Mouse (Mus musculus): ENCODE measurements around the gene Gm20908.
"Not testable (repeated sequence)": the region's sequence is repeated elsewhere in the genome, so short reads cannot be mapped to it uniquely, and the experiment has no call there.

Gene Gm20908

DNA sequence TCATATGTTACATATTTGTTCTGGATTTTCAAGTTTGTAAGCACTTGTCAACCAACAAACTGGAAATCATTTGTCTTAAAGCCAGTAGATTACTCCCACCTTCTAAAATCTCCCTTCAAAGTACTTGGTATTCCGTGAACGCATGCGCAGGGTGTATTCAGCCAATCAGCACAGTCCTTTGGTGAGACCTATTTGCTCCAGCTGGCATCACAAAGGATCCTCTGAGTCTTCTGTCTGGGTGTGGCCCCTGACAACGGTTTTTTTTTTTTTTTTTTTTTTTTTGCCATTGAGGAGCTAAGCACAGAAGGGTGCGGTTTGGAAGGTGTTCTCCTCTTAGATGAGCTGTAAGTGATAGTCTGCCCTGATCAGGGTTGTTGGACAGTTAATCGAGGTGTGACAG is at the start of gene Gm20908:
Gm20908 (plus strand) TSS at position 301 of the 400 bp plus-strand sequence.
- DNase-seq (ENCODE audit: extremely low spot score, low read depth, low spot score), result not testable (repeated sequence)

Measured in hindlimb bud, embryonic 11.5 days (tissue).